Mouse (Mus musculus) liver, adult 2 months (tissue): ENCODE results near the gene Higd1c.
"Not testable (repeated sequence)": the region's sequence is repeated elsewhere in the genome, so short reads cannot be mapped to it uniquely, and the experiment has no call there.

ENCODE experiments used
- CTCF ChIP-seq: fragments of 200-500 bp; IDR thresholded peaks from 2 replicates; pipeline ENCODE4 v1.5.1; 2011; ENCODE audit warnings: low read depth, low read length, control low read depth
- POLR2A ChIP-seq: fragments of 200-500 bp; IDR thresholded peaks from 2 replicates; pipeline ENCODE4 v1.6.1; 2011; ENCODE audit warnings: low read length, control low read depth; ENCODE audit not compliant: insufficient read depth; ENCODE audit errors: extremely low read depth

- TF ChIP-seq POLR2A, result not testable (repeated sequence)
- TF ChIP-seq CTCF, result peak; percentile 16; the same call in 1 of the 2 replicates
These were observed 26.5 kb upstream of the Higd1c start for GRCm38 (mm10) chr15:100337847-100338246.
